Mouse (Mus musculus): ENCODE measurements around the gene Copz2.

DNA sequence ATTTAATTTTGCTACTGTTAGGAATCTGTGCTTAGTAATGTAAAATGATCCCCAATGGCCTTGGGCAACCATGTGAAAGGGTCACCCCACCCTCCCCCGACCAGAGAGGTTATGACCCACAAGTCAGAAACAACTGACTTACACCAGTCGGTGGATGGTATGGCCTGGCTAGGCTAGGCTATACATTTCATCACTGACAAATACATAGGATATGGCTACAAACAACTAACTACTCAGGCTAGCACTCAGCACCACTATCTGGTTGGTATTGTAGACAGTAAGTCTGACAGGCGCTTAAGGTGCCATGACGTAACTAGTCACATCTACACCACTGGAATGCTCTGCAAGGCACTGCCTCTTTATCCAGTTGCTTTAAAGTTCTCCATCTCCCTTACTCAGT is 36.2 kb upstream of the Copz2 start:
- TF ChIP-seq CTCF (IDR thresholded peaks at IDR 0.05; ENCODE audit: insufficient read depth, low read length) = no peak
- no peak for TF ChIP-seq POLR2A (IDR thresholded peaks at IDR 0.05; ENCODE audit: borderline replicate concordance, extremely low read depth, low read depth, low read length)
